Mouse (Mus musculus): ENCODE measurements around the gene Cryba1. TPM values are rescaled to one million over a fixed set of nuclear protein-coding genes. Genes with fewer than 3 reads are reported as not detected.
"Not testable (repeated sequence)": the region's sequence is repeated elsewhere in the genome, so short reads cannot be mapped to it uniquely, and the experiment has no call there.

Gene Cryba1
- total RNA-seq (2022), result not detected

DNA sequence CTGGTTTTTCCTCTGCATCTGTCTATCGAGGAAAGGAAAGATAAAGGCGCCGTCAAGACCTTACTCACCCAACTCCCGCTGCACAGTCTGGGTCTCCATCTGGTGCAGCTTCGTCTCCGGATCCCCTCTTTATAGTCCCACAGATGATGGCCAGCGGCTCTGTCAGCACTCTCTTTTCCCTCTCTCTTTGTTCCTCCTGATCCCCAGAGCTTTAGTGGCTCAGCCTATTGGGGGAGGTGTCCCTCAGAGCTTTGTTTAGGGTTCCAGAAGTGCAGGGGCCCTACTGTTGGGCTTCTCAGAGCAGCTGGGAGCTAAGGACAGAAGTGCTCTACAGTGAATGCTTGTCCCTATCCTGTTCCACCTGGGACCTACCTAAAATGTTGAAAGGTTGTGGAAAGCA lies at the start of gene Cryba1:
Gene Cryba1 (minus strand): TSS at position 101 of the 400 bp plus-strand sequence.
- no peak for DNase-seq (ENCODE audit: low spot score in 2 of 2)

DNA sequence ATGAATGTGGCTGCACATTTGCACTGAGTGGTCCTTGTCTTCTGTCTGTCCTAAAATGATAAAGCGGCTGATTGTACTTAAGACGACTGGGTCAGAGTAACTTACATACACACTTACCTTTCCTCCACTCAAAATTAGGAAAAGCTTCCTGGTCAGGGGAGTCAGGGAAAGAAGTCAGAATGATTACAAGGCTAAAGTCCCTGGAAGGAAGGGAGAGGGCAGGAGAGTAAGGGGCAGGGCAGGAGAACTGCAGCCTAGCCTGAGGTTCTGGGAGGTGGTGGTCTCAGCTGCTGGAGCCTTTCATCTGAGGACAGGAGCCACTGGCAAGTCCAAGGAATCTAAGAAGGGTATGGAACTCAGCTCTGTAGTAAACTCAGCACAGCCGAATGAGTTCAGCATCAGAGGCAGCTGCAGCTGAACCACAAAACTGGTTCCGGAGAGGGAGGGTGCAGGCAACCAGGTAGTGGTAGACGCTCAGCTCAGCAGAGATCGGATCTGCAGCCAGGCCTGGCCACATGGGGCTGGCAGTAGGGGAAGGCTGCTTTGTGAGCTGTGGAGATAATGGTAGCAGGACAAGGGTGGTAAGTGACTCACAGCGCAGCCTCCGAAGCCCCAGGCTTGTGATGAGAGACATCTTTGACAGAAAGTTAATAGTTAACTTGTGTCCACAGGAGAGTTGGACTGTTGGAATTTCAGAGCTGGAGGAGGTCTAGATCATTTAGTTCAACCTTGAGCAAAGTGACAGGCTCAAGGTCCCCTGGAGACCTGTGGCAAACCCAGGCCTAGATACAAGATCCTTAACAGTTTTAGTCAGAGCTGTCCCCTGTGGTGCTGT lies 47.0 kb upstream of the Cryba1 start:
- DNase-seq (ENCODE audit: low spot score in 2 of 2), result no peak

DNA sequence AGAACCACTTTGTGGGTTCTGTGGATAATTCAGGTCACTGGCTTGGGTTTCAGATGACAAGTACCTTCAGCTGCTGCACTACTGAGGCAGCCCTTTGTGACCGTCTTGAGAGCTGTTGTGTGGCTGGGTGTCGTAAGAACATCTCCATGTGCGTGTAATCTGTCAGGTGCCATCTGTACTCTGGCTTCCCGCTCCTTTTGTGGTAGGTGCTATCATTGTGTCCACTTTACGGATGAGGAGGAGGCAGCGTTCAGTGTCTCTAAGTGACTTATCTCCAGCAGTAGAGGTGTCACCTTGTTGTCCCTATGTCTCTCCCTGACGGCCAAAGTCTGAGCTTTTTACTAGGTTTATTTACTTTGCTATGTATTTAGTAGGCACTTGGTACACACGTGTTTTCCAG lies 45.3 kb upstream of the Cryba1 start:
- DNase-seq (ENCODE audit: low spot score in 2 of 2), result no peak

DNA sequence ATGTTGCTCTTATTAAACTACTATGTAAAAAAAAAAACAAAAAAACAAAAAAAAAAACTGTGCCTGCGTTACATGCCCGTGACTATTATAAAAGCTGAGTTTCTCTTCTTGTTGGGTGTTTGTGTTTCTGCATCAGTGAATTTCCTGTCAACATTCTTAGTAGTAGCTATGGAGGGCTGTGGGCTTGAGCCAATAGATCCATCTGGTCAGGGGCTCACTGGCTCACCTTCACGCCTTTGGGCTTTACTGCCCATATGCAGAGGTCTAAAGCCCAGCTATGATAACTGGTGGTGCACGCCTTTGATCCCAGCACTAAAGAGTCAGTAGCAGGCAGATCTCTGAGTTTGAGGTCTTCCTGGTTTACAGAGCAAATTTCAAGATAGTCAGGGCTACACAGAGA lies 44.4 kb upstream of the Cryba1 start:
- no peak for DNase-seq (ENCODE audit: low spot score in 2 of 2)

DNA sequence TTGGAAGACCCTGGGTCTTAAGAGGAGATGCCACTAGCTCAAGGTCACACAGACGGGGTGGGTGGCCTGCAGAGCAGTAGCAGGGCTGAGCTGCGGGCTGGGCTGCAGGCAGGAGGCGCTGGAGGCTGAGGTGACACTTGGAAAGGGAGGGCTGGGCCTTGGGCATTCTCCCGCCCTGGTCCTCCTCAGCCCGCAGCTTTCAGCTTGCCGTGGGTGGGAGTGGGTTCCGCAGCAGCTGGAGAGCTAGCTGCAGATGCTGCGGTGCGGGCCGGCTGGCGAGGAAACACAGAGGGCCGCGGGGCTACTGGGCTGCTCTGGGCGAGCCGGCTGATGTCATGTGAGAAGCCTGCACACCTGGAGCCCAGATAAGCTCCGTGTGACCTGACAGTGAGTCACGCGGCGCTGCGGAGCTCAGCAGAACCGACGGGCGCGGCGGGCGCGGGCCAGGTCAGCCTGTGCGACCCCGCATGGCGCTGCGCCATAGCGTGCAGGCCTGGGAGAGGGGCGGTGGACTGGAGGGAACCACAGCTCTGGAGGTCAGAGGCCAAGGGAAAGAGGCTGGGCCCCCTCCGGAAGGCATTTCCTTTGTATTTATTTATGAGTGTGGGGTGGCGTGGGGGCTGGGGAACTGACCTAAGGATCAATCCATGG lies 41.4 kb upstream of the Cryba1 start:
- DNase-seq (ENCODE audit: low spot score in 2 of 2), result no peak

DNA sequence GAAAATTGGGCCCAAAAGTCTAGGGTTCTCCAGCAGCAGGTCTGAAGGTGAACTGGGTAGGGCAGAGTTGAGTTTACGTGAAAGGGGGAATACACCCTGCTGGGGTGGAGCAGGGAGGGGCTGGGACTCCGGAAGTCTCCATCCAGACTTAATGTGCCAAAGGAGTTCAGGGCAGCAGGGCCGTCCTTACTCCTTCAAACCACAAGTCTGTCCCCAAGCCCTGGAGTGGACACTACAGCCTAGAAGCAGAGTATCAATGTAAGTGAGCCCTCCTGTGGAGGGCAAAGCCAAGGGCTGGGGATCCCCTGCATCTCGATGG lies 40.3 kb upstream of the Cryba1 start:
- no peak for DNase-seq (ENCODE audit: low spot score in 2 of 2)

DNA sequence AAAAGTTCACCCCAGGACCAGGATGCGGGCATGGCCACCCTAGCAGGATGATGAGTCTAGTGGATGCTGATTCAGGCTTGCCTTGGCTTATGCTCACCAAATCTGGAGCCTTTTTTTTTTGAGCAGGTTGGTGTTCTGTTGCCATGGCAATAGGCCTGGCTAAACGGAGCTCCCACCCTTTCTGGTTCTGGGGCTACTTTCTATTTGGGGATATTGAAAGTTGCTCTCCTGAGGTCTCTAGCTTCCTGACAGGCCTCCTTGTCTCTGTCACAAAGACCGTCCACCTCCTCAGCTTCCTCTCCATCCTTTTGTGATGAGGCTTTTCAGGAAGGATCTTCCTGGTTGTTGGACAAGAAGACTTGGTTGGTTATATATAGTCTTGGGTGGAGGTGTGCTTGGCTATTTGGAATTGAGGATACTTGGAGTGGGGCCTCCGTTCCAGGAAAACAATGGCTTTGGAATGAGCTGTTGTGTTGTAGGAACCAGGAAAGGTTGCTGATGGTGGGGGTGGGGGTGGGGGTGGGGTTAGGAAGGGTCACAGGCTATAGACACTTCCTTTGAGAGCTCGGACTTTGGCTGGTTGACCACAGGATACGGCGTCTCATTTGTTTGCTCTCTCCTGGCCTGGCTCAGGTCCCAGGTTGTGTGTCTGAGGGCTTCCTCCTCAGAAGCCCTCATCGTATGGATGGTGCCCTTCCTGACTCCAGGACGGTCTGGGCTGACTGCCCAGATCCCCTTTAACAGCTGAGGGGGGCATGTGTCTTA lies 39.8 kb upstream of the Cryba1 start:
- no peak for DNase-seq (ENCODE audit: low spot score in 2 of 2)

DNA sequence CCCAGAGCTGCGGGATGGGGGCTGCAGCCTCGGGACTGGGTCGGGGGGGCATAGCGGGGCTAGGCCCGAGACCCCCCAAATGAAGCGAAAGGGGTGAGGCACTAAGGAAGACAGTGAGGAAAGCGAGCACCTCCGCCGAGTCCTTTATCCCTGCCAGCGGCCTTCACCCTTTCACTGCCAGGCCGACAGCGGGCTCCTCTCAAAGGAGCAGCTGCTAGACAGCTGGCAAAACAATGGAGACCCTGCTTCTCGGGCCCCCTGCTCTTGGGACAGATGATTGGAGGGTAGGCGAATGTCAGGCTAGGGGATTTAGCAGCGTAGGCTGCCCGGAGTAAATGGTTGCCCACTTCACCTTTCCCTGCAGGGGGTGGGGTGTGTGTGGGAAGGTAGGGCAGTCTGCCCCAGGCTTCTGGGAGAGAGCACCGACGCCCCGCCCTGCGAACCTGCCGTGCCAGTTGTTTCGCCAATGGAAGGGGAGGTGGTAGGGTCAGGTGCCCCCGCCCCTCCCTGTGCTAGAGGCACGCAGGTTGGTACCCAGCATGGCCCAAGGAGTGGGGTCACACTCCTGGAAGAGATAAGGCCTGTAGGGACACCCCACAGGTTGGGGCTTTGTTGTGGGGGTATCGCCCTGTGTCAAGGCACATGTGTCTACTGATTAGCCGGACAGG lies 38.7 kb upstream of the Cryba1 start:
- peak in 1 of 2 experiments; percentile 40 for DNase-seq (ENCODE audit: low spot score in 2 of 2)

DNA sequence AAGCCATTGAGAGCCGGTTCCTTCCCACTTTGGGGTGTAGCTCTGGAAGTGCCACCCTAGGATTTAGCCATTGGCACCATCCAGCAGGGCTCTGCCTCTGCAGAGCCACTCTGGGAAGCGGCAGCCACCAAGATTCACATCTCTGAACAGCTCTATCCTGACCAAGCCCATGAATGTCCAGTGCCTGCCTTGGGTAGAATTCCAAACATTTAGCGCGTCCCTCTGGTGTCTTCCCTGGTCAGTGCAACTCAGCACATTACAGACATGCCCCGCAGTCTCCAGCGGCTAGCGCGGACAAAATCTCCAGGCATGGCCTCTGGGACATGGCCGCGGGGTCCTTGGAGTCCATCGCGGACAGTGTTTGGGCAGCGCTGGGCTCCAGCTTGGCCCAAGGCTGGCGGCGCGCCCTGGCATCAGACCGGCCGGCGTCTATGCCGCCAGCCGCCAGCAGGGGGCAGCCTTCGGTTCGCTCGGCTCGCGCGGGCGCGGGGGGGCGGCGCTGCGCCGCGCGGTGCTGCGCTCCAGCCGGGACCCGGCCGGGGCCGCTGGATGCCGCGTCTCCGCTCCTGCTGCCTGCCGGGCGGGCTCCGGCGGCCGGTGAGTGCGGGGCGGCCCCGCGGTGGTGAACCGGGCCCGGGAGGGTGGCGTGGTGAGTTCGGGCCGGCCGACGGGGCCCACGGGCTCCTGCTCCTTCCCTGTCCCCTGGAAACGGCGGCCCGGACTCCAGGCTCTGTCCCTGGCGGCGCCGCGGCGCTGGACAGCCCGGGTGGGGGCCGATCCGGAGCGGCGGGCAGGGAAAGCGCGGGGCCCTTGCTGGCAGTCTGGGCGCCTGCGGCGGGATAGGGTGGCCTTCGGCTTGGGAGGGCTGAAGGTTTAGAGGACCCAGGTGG lies 37.9 kb upstream of the Cryba1 start, which contains the start of gene Myo18a:
Gene Myo18a (plus strand): TSS at position 464 of the 890 bp plus-strand sequence.
- DNase-seq (ENCODE audit: low spot score in 2 of 2), result peak; percentile 67 to 72

DNA sequence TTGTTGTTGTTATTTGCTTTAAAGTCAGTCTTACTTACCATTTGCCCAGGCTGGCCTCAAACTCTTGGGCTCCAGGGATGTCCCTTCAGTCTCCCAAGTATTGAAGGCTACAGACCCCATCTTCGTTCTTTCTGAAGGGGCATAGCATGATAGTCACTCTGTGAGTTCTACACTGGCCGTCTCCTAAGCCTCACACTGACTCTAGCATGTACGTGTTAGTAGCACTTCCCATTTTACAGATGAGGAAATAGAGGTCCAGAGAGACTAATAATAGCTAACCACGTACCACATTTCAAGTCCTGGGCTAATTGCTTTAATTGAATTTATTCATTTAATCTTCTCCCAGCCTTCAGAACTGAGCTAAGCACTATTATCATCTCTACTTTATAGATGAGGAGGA lies 34.9 kb upstream of the Cryba1 start:
- no peak for DNase-seq (ENCODE audit: low spot score in 2 of 2)

DNA sequence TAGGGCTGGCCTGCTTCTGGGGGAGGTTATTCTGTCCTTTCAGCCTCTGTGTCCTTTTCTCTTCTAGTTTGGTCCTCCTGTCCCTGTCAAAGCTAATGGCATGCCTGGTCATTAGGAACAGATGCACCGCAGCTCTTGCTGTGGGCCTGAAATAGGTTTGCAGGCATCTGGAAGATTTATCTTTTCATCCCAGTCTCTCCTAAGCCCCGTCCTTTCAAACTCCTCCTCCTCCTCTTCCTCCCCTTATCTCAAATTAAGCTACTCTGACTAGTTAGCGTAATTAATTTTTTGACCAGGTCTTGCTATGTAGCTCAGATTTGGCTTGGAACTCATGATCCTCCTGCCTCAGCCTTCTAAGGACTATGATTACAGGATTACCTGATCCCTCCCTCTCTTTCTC lies 28.4 kb upstream of the Cryba1 start:
- DNase-seq (ENCODE audit: low spot score in 2 of 2), result no peak

DNA sequence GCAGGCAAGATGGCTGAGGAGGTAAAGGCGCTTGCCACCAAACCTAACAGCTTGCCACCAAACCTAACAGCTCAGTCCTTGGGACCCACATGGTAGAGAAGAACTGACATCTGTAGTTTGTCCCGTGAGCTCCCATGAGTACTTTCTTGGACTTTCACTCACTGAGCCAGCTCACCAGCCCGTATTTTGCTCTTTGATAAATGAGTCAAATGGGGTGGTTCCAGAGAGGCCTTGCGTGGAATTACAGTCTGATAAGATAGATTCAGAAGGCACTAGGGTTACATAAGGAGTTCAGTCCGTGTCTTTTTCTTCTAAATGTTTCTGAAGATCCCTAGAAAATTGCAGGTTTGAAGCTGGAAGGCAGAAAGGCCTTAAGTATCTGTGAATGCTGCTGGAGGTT lies 27.4 kb upstream of the Cryba1 start:
- DNase-seq (ENCODE audit: low spot score in 2 of 2), result no peak

DNA sequence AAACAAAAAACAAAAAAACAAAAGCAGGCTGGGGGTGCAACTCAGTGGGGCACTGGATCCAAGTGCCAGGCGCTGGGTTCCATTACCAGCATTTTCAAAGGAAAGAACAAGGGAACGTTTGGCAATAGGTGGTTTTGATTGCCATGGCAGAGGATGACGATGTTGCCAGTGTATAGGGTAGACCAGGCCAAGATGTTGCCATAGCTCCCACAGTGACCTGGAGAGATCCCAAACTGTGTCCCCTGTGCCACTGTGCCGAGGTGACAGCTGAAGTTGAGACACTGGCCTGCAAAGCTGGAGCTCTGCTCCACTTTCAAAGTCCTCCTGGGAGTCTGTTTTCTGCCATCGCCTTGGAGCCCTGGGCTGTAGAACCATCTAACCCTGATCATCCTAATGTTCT lies 23.9 kb upstream of the Cryba1 start:
- DNase-seq (ENCODE audit: low spot score in 2 of 2), result no peak

DNA sequence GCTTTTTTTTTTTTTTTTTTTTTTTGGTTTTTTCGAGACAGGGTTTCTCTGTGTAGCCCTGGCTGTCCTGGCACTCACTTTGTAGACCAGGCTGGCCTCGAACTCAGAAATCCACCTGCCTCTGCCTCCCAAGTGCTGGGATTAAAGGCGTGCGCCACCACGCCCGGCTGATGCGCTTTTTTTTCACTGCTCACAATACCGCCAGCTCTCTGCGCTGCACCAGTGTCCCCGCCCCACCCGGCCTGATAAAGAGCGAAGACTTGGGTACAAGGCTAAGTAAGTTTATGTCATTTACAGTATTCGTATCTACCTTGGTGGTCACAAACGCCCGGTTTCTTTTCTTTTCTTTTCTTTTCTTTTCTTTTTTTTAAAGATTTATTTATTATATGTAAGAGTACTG lies 22.0 kb upstream of the Cryba1 start:
- not testable (repeated sequence) for DNase-seq (ENCODE audit: low spot score in 2 of 2)

DNA sequence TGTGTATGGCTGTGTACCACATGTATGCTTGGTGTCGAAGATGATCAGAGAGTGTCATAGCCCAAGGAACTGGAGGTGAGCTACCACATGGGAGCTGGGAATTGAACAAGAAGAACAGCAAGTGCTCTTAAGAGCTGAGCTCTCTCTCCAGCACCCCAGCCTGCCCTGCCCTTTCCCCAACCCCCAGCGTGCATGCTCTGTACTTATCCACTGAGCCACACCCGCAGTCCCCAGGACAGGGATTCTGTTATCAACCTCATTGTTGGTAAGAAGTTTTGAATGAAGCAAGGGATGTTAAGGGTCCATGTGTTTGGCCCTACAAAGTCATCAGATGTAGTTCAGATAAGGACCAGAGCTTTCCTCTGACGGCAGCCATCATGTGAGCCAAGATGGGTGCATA lies 21.6 kb upstream of the Cryba1 start:
- no peak for DNase-seq (ENCODE audit: low spot score in 2 of 2)

DNA sequence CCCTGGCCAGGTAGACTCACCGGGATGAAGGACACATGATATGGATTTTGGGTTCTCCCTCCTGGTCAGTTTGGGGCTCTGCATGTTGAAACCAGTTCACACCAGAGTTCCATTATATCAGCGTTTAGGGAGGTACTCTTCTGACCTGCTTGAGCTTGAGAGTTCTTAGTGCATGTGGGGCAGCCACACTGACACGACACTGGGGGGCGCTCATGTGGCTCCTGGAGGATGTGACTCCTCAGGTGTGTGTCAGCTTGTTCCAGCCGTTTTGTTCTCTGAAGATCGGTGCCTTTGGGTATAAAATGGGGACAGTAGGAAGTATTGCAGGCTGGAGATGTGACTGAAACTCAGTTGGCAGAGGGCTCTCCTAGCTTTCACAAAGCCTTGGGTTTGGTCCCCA lies 18.9 kb upstream of the Cryba1 start:
- DNase-seq (ENCODE audit: low spot score in 2 of 2), result no peak

DNA sequence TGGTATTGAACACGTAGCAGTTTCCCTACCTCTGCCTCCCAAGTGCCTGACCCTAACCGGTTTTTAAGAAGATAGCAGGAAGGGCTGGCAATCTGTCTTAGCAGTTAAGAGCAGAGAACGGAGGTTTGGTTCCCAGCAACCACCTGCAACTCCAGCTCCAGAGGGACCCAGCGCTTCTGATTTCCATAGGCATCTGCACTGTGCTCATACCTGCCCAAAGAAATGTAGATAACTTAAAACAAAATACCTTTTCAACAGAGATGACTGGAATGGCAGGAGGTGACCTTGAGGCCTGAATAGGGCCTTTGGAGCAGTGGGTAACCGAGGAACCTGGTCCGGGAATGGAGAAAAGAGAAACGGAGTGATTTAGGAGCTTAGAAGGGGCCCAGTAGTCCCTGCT lies 13.5 kb upstream of the Cryba1 start:
- no peak for DNase-seq (ENCODE audit: low spot score in 2 of 2)

DNA sequence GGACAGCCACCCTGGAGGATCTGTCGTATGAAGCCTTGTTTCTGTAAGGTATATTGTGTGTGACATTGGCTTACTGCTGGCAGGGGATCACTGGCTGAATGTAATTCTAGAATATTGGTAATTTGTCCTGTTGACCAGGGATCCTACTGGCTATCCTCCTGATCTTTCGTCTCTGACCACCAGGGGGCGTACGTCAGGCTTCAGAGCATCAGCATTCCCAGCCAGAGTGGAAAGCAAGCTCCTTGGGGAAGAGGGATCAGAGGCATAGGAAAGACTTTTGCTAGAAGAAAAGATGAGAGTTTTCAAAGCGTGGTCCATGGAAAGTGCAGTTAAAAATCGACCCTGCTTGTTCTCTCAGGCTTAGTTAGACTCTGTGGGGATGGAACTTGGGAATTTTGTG lies 12.2 kb upstream of the Cryba1 start:
- DNase-seq (ENCODE audit: low spot score in 2 of 2), result peak; percentile 71 to 78

DNA sequence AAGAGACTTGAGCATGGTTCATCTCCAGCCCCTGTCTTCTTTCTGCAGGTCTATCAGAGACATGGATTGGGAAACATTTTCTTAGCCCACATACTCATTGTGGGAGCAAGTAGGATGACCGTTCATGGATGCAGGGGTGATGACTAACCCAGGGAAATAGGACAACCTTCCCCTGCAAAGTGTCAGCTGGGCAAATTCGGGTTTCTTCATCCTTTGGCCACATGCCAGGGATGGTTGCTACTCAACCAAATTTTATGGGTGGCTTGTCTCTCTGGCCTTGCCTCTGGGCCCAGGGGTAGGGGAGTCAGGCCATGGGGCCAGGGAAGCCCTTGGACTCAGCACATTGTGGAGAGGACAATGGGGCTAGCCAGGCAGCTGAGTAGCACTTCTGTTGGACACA lies 3.5 kb upstream of the Cryba1 start:
- DNase-seq (ENCODE audit: low spot score in 2 of 2), result no peak

DNA sequence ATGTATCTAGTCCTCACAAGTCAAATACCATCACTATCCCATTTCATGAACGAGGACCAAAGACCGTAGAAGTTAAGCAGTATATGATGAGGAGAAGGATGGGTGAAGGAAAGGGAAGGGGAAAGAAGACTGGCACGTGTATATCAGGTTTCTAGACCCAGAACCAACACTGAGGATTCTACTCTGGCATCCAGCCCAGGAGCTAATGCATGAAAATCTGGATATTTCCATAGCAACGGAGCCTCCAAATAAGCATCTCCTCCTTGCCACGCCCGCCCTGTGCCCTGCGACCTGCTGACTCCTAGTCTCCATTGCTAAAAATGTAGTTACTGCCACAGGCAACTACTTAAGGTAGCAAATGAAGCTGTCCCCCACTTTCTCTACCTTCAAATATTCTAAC lies 317 bp downstream of the Cryba1 start:
- no peak for DNase-seq (ENCODE audit: low spot score in 2 of 2)

DNA sequence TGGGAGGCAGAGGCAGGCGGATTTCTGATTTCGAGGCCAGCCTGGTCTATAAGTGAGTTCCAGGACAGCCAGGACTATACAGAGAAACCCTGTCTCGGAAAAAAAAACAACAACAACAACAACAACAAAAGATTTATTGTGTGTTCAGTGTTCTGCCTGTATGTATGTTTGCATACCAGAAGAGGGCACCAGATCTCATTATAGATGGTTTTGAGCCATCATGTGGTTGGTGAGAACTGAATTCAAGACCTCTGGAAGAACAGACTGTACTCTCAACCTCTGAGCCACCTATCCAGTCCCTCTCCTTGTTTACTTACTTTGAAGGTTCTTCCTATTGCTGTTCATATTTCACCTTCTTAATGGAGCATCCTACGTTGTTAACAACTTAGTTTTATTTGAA lies 3.7 kb downstream of the Cryba1 start:
- DNase-seq (ENCODE audit: low spot score in 2 of 2), result no peak
